Mouse (Mus musculus): ENCODE results near the gene Pygm. TPM values are rescaled to one million over a fixed set of nuclear protein-coding genes. Genes with fewer than 3 reads are reported as not detected.

The Pygm gene
- polyA plus RNA-seq (2017; shearing (Covaris generic)) = 10 to 100 TPM in 1 of 2 experiments, 1 to 10 TPM in 1; 5.2 to 11.2 TPM

GRCm38 (mm10) chr19:6384128-6384527 is at the start of gene Pygm:
Pygm (plus strand) TSS chr19:6384399.

GRCm38 (mm10) chr19:6334673-6335457 is 49.3 kb upstream of the Pygm start, which contains the start of gene Men1:
Men1 (plus strand) TSS chr19:6334979.

GRCm38 (mm10) chr19:6340524-6341452 is 43.4 kb upstream of the Pygm start, which contains the start of gene Map4k2:
Map4k2 (plus strand) TSS chr19:6341135.

GRCm38 (mm10) chr19:6363411-6364240 is 20.6 kb upstream of the Pygm start, which contains the start of gene Sf1:
Sf1 (plus strand) TSS chr19:6363690.

GRCm38 (mm10) chr19:6399285-6400095 is 15.3 kb downstream of the Pygm start, which contains the start of gene Rasgrp2:
Rasgrp2 (plus strand) TSS chr19:6399340.

GRCm38 (mm10) chr19:6418233-6418879 is 34.2 kb downstream of the Pygm start, which contains the start of gene Nrxn2:
Nrxn2 (plus strand) TSS chr19:6418731.

Other genes with a start within 250 kb of the Pygm start
- gene Batf2, start 243.4 kb upstream of the Pygm start, polyA plus RNA-seq (2017; shearing (Covaris generic)) = under 1 TPM in 1 of 2 experiments, not detected in 1; 0.75 TPM
- gene Arl2, start 242.9 kb upstream of the Pygm start, polyA plus RNA-seq (2017; shearing (Covaris generic)) = 10 to 100 TPM; 14.8 to 26.8 TPM
- not detected for gene Majin, start 200.0 kb upstream of the Pygm start, polyA plus RNA-seq (2017; shearing (Covaris generic))
- gene Gpha2, start 158.0 kb upstream of the Pygm start, polyA plus RNA-seq (2017; shearing (Covaris generic)) = not detected
- 10 to 100 TPM; 11.2 to 16.8 TPM for gene Ppp2r5b, start 148.5 kb upstream of the Pygm start, polyA plus RNA-seq (2017; shearing (Covaris generic))
- 10 to 100 TPM; 13.3 to 32.4 TPM for gene Atg2a, start 142.7 kb upstream of the Pygm start, polyA plus RNA-seq (2017; shearing (Covaris generic))
- gene Ehd1, start 107.7 kb upstream of the Pygm start, polyA plus RNA-seq (2017; shearing (Covaris generic)) = 10 to 100 TPM; 34.9 to 43.9 TPM
- gene Cdc42bpg, start 77.9 kb upstream of the Pygm start, polyA plus RNA-seq (2017; shearing (Covaris generic)) = under 1 TPM; 0.20 to 0.64 TPM
- 10 to 100 TPM; 33.5 to 46.0 TPM for gene Men1, start 49.4 kb upstream of the Pygm start, polyA plus RNA-seq (2017; shearing (Covaris generic))
- 100 to 1,000 TPM; 151 to 161 TPM for gene Map4k2, start 43.3 kb upstream of the Pygm start, polyA plus RNA-seq (2017; shearing (Covaris generic))
- 100 to 1,000 TPM; 191 to 248 TPM for gene Sf1, start 20.7 kb upstream of the Pygm start, polyA plus RNA-seq (2017; shearing (Covaris generic))
- gene Rasgrp2, start 14.9 kb downstream of the Pygm start, polyA plus RNA-seq (2017; shearing (Covaris generic)) = 100 to 1,000 TPM; 164 to 422 TPM
- gene Nrxn2, start 34.3 kb downstream of the Pygm start, polyA plus RNA-seq (2017; shearing (Covaris generic)) = under 1 TPM; 0.23 to 0.27 TPM
- gene Slc22a12, start 158.6 kb downstream of the Pygm start, polyA plus RNA-seq (2017; shearing (Covaris generic)) = under 1 TPM in 1 of 2 experiments, not detected in 1; 0.25 TPM